Mouse (Mus musculus) thymus, postnatal 36 days (tissue): ENCODE results near the gene Rpl36a-ps1.
"Not testable (repeated sequence)": the region's sequence is repeated elsewhere in the genome, so short reads cannot be mapped to it uniquely, and the experiment has no call there.

ENCODE experiments used
- DNase-seq, 2 experiments: peaks; one replicate each; pipeline ENCODE4 v3.0.0; 2022; ENCODE audit warnings: mixed read lengths in 2 of 2

Rpl36a-ps1 gene

DNA sequence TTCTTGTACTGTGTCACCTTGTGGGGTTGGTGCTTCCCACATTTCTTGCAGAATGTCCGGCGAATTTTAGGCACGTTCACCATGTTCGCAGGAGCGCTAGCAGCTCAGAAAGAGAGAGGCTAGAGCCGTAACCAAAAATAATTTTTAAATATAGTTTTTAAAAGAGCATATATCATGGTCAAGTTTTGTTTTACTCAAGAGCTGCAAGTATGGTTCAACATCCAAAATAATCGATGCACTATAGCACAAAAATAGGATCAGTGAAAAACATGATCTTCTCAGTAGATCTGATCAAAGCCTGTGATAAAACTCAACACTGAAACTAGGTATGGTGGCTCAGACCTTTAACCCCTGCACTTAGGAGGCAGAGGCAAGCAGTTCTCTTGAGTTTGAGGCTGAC lies at the start of gene Rpl36a-ps1:
TSS of gene Rpl36a-ps1 (minus strand) at position 101 of the 400 bp plus-strand sequence.
- no peak for DNase-seq

GRCm38 (mm10) chr14:99043499-99043898 lies 49.4 kb upstream of the Rpl36a-ps1 start:
- DNase-seq: no peak

- peak in 1 of 2 experiments; percentile 5 for DNase-seq
Observed at GRCm38 (mm10) chr14:99041416-99041815, 47.3 kb upstream of the Rpl36a-ps1 start.

DNA sequence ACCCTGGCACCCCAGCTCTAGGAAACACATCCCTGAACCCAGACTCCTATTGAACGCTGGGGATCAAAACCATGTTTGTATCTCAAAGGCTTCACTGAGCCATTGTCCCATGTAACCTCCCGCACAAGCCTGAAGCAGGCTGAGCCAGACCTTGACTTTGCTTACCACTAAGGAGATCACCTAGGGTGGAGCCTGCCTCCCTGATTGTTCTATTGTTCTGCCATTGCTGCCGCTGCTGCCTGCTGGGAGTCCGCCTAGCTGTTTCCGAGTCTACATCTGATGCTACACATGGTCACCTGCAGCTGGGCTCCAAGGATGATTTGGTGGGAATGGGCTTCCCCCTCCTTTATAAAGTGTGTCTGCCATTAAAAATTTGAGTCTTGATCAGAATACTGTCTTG lies 45.2 kb upstream of the Rpl36a-ps1 start:
- not testable (repeated sequence) for DNase-seq

DNA sequence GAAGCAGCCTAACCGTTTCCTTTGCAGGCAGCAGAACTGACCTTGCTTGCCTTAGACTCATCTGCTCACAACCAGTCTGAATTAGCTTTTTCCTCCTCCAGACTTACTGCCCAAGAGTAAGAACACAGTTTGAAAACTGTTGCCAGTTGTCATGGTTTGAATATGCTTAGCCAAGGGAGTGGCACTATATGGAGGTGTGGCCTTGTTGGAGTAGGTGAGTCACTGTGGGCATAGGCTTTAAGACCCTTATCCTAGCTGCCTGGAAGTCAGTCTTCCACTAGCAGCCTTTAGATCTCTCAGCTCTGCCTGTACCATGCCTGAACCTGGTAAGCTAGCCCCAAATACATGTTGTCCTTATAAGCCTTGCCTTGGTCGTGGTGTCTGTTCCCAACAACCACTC lies 43.6 kb upstream of the Rpl36a-ps1 start:
- no peak for DNase-seq

DNA sequence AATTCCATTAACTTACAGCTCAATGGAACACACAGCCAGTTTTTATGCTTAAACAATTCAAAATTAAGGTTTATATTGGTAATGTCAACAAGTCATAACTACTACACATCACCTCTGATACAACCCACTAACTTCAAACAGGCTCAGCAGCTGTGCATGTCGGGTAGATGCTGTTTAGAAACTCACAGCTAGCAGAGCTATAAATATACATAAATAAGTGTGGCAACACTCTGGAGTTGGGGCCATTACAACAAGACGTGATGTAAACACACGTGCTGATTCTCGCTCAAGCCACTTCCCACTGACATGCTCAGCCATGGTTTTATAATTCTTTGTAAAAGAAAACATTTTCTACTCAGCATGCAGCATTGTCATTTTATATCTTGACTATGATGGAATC lies 41.9 kb upstream of the Rpl36a-ps1 start:
- no peak for DNase-seq

DNA sequence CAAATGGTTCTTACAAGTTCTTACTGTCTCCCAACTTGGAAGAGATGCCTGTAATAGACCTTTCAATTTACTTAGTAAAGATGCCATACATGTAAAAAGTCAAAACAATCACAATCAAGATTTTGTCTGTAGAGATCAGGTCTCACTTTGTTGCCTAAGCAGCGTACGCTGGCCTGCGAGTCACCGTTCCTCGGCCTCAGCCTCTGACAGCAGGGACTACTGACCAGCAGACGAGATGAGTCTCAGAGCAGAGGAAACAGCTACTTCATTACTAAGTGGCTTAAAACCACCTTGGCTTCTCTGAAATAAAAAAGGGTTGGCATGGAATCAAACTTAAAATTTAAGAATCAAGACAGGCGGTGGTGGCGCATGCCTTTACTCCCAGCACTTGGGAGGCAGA lies 40.7 kb upstream of the Rpl36a-ps1 start:
- DNase-seq: not testable (repeated sequence)

- DNase-seq: no peak
Observed at GRCm38 (mm10) chr14:99032596-99032995, 38.5 kb upstream of the Rpl36a-ps1 start.

DNA sequence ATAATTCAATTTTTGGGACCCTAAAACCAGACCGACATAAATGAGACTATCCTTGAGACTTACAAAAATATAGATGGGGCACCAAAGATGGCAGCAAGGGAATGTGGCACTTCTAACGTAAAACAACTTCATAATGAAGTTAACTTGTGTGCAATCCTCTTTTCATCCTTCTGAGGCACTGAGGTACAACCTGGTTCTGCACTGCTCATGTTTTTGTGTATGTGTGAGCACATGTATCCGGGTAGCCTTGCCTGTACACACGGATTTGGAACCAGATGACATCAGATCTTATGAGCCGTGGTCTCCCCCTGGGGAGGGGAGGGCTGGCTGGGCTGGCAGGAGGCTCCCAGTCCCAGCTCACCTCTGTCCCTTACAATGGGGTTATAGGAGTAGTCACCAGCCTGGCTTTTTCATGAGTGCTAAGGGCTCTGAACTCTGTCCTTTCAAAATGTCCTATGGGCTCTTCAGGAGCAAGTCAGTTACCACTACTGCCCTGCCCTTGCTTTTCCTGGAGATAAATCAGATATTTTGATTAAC lies 37.3 kb upstream of the Rpl36a-ps1 start:
- DNase-seq: no peak

DNA sequence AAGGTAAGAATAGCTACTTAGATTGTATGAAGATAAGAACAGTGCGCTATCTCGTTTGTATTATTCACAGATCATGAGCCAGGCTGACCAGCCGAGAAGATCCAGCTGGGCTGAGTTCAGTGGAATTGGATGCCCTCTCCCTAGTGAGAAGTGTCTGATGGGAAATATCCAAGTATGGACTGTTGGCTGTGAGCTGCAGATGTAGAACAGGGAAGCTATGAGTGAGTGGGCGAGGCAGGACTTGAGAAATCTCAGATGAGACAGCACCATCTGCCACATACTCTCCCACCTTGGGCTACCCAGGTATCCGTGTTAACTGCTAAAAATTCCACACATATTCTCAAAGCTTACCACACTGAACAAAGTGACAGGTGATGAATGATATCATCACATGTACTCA lies 35.9 kb upstream of the Rpl36a-ps1 start:
- no peak for DNase-seq

DNA sequence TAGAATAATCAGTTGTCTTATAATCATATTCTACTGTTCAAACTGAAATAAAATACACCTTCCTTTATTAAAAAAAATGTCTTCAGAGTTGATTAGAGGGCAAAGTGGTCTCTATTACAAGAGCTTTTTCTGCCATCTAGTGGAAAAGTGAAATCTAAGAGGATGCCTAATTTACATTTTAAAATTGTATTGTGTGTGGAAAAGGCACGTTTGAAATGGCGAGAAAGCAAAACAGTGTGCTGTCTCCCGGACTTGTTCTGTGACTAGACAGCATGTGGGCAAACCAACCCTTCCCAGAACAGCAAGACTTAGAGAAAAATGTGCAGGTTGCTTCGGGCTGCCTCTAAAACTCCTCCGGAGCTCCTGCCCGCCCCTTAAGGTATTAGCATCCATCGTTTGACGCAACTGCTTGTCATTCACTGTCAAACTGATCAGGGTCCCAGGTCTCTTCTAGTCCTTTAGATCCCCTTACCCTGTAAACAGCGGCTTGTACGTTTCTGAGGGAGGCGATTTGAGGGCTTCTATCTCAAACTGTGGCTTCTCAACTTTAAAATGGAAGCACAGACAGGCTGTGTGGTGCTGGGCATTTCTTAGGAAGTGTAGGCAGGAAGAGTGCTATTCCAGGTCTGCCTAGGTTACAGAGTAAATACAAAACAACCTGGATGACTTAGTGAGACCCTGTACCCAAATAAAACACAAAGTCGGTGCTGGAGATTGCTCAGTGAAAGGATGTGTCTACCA lies 28.4 kb upstream of the Rpl36a-ps1 start:
- DNase-seq: no peak

DNA sequence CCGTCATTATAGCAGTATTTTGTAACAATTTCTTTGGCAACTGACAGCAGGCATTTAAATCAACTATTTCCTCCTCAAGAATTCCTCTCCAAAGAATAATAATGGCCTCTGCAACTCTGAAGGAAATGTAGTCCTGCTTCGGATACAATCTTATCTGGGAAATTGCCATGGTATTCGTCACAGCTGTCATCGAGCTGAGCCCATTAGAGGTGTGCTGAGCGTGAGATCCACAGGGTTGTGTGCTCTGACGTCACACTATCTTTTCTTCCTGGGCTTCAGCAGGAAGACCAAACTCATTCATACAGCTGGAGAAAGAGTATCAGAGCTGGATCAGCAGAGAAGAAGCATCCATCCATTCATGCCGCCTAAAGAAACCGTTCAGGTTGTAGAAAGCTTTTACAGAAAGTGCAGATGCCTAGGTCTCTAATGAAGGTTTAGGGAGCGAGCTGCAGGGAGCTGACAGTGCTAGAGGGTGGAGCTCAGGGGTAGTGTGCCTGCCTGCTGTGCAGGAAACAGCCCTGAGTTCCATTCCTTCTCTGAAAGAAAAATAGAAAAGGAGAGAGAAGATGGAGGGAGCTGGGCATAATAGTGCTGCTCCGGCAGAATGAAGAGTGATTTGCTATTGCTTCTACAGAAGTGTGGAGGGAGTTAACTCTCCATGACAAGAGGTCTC lies 25.2 kb upstream of the Rpl36a-ps1 start:
- no peak for DNase-seq

- no peak for DNase-seq
Observed at GRCm38 (mm10) chr14:99018691-99019090, 24.6 kb upstream of the Rpl36a-ps1 start.

- DNase-seq: no peak
Observed at GRCm38 (mm10) chr14:99010920-99011313, 16.8 kb upstream of the Rpl36a-ps1 start.

- no peak for DNase-seq
Observed at GRCm38 (mm10) chr14:99010224-99010919, 16.3 kb upstream of the Rpl36a-ps1 start.

DNA sequence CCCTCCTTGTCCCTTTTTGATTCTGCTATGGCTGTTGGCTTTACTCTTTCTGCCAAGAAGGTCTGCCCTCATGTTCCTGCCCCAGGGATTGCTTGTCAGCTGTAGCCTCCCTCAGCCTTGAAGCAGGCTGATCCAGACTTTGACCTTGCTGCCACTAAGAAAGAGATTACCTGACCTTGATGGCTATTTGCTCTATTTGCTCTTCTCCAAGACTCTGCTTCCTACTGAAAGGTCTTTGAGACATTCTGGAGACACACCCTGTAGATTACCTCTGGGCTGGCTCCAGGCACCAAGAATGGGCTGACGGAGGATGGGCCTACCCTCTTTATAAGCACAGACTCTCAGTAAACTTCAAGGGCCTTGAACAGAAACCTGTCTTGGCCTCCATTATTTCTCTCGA lies 1.6 kb downstream of the Rpl36a-ps1 start:
- no peak for DNase-seq

GRCm38 (mm10) chr14:98990636-98991035 lies 3.5 kb downstream of the Rpl36a-ps1 start:
- no peak for DNase-seq

- no peak for DNase-seq
Observed at GRCm38 (mm10) chr14:98989818-98990217, 4.3 kb downstream of the Rpl36a-ps1 start.

- no peak for DNase-seq
Observed at GRCm38 (mm10) chr14:98971921-98972320, 22.2 kb downstream of the Rpl36a-ps1 start.

- no peak for DNase-seq
Observed at GRCm38 (mm10) chr14:98958978-98959658, 35.0 kb downstream of the Rpl36a-ps1 start.

DNA sequence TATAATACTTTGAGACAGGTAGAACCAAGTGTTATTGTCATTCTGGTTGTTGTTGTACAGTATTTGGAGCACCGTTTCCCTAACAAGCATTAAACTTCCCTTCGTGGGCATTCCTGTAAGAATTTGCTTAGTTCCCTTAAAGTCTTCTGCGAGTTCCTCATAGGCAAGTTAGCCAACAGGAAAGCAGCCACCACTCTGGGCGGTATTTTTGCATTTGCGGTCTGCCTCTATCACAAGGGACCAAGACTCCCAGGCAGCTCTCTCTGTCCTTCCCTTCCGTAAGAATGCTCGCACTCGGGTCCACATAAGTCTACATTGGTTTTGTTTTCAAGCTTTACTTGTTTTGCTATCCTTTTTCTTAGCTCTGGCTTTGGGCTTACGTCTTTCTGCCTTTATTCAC lies 37.3 kb downstream of the Rpl36a-ps1 start:
- no peak for DNase-seq

DNA sequence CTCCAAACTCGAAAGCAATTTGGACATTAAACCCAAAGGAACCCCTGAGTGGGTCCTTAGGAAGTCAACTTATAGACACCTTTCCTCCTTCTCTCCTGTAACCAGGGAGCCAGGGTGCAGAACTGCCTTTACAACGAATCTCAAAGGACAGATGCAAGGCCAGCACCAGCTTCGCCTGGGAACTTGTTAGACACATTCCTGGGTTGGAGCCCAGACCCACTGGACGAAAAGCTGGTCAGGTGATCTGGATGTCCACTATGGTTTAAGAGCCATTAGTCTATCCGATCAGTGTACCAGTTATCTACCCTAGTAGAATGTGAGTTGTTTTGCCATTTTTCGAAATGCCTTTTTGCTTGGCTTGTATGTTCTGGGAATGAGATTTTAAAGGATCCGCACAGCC lies 41.7 kb downstream of the Rpl36a-ps1 start:
- DNase-seq: no peak
